ENCODE assay signal across 8 mouse cellular contexts in the genomic region with DNA sequence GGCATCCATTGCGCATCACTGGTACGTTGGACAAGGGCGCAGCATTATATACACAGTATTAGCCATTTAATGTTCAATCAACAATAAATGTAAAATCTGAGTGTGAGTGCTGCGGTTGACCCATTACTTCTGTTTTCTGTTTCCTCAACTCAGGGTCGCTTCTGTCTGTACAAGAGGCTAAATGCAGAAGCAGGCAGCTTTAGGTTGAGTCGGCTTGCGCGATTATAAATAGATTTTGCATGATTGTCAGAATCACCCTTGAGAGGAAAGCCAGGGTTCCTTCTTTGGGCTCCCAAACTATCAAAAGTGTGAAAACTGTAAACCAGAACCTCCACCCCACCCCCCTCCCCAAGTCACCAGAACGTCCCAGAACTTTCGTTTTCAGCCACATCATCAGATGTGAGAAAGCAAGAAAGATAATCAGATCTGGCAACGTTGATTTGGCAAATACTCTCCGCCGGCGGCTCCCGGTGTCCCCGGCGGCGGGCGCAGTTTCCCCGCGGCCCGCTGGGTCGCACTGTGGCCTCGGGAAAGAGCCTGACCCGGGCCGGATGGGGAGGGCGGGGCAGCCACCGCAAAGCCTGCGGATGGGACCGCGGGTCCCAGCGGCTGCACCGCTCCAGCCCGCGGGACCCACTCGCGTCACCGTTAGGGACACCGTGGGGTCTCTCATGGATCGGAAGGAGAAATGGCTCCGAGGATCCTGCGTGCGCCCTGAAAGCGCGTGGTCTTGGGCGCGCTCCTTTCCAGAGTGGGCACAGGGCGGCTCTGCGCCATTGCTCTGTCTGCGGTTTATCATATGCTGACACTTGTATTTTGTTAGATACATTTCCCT. TPM values are rescaled to one million over a fixed set of nuclear protein-coding genes. Genes with fewer than 3 reads are reported as not detected.
DNase-seq lines count a peak whose midpoint lies in the region; ATAC-seq and TF ChIP-seq lines count a peak whose summit lies in the region.

No protein-coding gene starts in this region.

- TF ChIP-seq POLR2A in embryonic fibroblast, embryonic 13.5 days (IDR thresholded peaks at IDR 0.05; ENCODE audit: low read depth, low read length) = no peak
- TF ChIP-seq POLR2A in thymus, adult 2 months (IDR thresholded peaks at IDR 0.05; ENCODE audit: control insufficient read depth, extremely low read depth, insufficient read depth, low read length, poor library complexity) = no peak

- 8% methylated on average over 50 of the region's 50 CpGs for WGBS in heart, embryonic 14.5 days
- WGBS in kidney, postnatal 0 days = 10% methylated on average over 50 of the region's 50 CpGs
- WGBS in liver, embryonic 15.5 days (ENCODE audit: insufficient replicate concordance) = 6% methylated on average over 50 of the region's 50 CpGs
- 4% methylated on average over 50 of the region's 50 CpGs for WGBS in thymus, adult 2 months

- H3K4me3 ChIP-seq in embryonic fibroblast, embryonic 13.5 days (ENCODE audit: insufficient read depth, low read length) = peak overlapping the region; percentile 59
- peak overlapping the region; percentile 55 to 69 for H3K4me3 ChIP-seq in heart, embryonic 14.5 days (ENCODE audit: control insufficient read depth in 1 of 2, insufficient read depth in 1 of 2, low read depth in 1 of 2, low read length in 2 of 2)
- H3K4me3 ChIP-seq in kidney, postnatal 0 days (replicated peaks; ENCODE audit: low read depth, low read length) = peak overlapping the region; percentile 39
- H3K4me3 ChIP-seq in liver, embryonic 15.5 days (replicated peaks) = peak overlapping the region; percentile 49
- peak overlapping the region; percentile 39 for H3K4me3 ChIP-seq in thymus, adult 2 months (ENCODE audit: control insufficient read depth, insufficient read depth, low read length)

- DNase-seq in A20 (ENCODE audit: low read depth, low spot score) = peak; percentile 71
- DNase-seq in kidney, postnatal 0 days (ENCODE audit: low spot score) = peak; percentile 72
- peak; percentile 81 for DNase-seq in neural tube, embryonic 10.5 days (ENCODE audit: extremely low spot score, low spot score)
- DNase-seq in thymus, adult 2 months = peak; percentile 61

- no peaks in the 10 kb centered on the region for H3K36me3 ChIP-seq in heart, embryonic 14.5 days (ENCODE audit: control insufficient read depth, insufficient read depth, low read length)
- no peaks in the 10 kb centered on the region for H3K36me3 ChIP-seq in kidney, postnatal 0 days (ENCODE audit: insufficient read depth, low read length)
- H3K36me3 ChIP-seq in liver, embryonic 15.5 days (replicated peaks) = no peaks in the 10 kb centered on the region
- H3K36me3 ChIP-seq in thymus, adult 2 months (ENCODE audit: control insufficient read depth, insufficient read depth, low read length) = no peaks in the 10 kb centered on the region

- no peaks in the 10 kb centered on the region; the same call in 1 of the 2 replicates for H3K4me1 ChIP-seq in embryonic fibroblast, embryonic 13.5 days (ENCODE audit: control insufficient read depth, insufficient read depth, low read length)
- H3K4me1 ChIP-seq in heart, embryonic 14.5 days (ENCODE audit: control insufficient read depth in 2 of 2, insufficient read depth in 2 of 2, low read length in 2 of 2) = peaks cover 0 to 8% of the 10 kb centered on the region in 2 experiments; a peak in 2 of 4 replicates
- H3K4me1 ChIP-seq in kidney, postnatal 0 days (replicated peaks; ENCODE audit: insufficient read depth, low read length) = no peaks in the 10 kb centered on the region
- H3K4me1 ChIP-seq in liver, embryonic 15.5 days (replicated peaks) = no peaks in the 10 kb centered on the region
- H3K4me1 ChIP-seq in thymus, adult 2 months (replicated peaks; ENCODE audit: control insufficient read depth, insufficient read depth, low read length) = peaks cover 3% of the 10 kb centered on the region; the same call in 1 of the 2 replicates

- no peaks in the 10 kb centered on the region for H3K9me3 ChIP-seq in heart, embryonic 14.5 days (ENCODE audit: control insufficient read depth, low read length)
- no peaks in the 10 kb centered on the region for H3K9me3 ChIP-seq in kidney, postnatal 0 days (replicated peaks; ENCODE audit: low read length)
- H3K9me3 ChIP-seq in liver, embryonic 15.5 days (replicated peaks) = no peaks in the 10 kb centered on the region

- 0 out of 2 replicates have a peak, but pooled peaks have one; percentile 5 for TF ChIP-seq CTCF in embryonic fibroblast, embryonic 13.5 days (IDR thresholded peaks at IDR 0.05; ENCODE audit: borderline replicate concordance, insufficient read depth, low read length)
- peak; percentile 73 for TF ChIP-seq CTCF in kidney, postnatal 0 days (IDR thresholded peaks at IDR 0.05; ENCODE audit: low read depth)
- TF ChIP-seq CTCF in thymus, adult 2 months (IDR thresholded peaks at IDR 0.05; ENCODE audit: borderline replicate concordance, control insufficient read depth, extremely low read depth, insufficient read depth, low read length, poor library complexity) = peak; percentile 75; the same call in 1 of the 2 replicates

- H3K27ac ChIP-seq in embryonic fibroblast, embryonic 13.5 days (ENCODE audit: insufficient read depth, low read length) = no peak overlapping the region
- H3K27ac ChIP-seq in heart, embryonic 14.5 days (replicated peaks in 1 of 2; ENCODE audit: control insufficient read depth in 1 of 2, insufficient read depth in 1 of 2, low read depth in 2 of 2, low read length in 2 of 2) = no peak overlapping the region
- no peak overlapping the region for H3K27ac ChIP-seq in kidney, postnatal 0 days
- H3K27ac ChIP-seq in liver, embryonic 15.5 days (replicated peaks) = 0 out of 2 replicates have a peak overlapping the region, but pooled peaks have one; percentile 9
- H3K27ac ChIP-seq in thymus, adult 2 months (ENCODE audit: control insufficient read depth, insufficient read depth, low read length) = no peak overlapping the region

- peak overlapping the region; percentile 75 for H3K4me2 ChIP-seq in heart, embryonic 14.5 days (ENCODE audit: low read length)
- H3K4me2 ChIP-seq in kidney, postnatal 0 days (ENCODE audit: low read length) = peak overlapping the region; percentile 75
- H3K4me2 ChIP-seq in liver, embryonic 15.5 days = peak overlapping the region; percentile 67

- no peaks in the 10 kb centered on the region for H3K27me3 ChIP-seq in heart, embryonic 14.5 days (ENCODE audit: control insufficient read depth, insufficient read depth, low read length)
- no peaks in the 10 kb centered on the region for H3K27me3 ChIP-seq in kidney, postnatal 0 days (ENCODE audit: insufficient read depth, low read length)
- H3K27me3 ChIP-seq in liver, embryonic 15.5 days = peaks cover 38% of the 10 kb centered on the region
- H3K27me3 ChIP-seq in thymus, adult 2 months (ENCODE audit: control insufficient read depth, insufficient read depth, low read length) = peaks cover 3% of the 10 kb centered on the region; the same call in 1 of the 2 replicates

- H3K9ac ChIP-seq in heart, embryonic 14.5 days (ENCODE audit: low read length) = peak overlapping the region; percentile 67
- H3K9ac ChIP-seq in kidney, postnatal 0 days (ENCODE audit: low read depth, low read length) = peak overlapping the region; percentile 41; the same call in 1 of the 2 replicates
- H3K9ac ChIP-seq in liver, embryonic 15.5 days = no peak overlapping the region

- ATAC-seq in activated CD4-positive, CD25-positive, alpha-beta regulatory T cell, adult 4 months = peak; percentile 72
- no peak for ATAC-seq in heart, embryonic 14.5 days (ENCODE audit: insufficient number of reproducible peaks, insufficient read depth, low FRiP score, low read depth)
- ATAC-seq in kidney, postnatal 0 days (replicated peaks; ENCODE audit: low FRiP score, low read depth) = 0 out of 2 replicates have a peak, but pooled peaks have one; percentile 69
- ATAC-seq in liver, embryonic 15.5 days (ENCODE audit: insufficient read depth) = no peak

RNA-seq across cellular contexts. Expression of a gene that starts 34.3 kb away (rescaled TPM):
- not detected for polyA plus RNA-seq in activated CD4-positive, CD25-positive, alpha-beta regulatory T cell, adult 4 months (2017; shearing (Covaris generic))
- 2.4 and 3.2 TPM in 2 replicates for polyA plus RNA-seq in embryonic fibroblast, embryonic 13.5 days (2011; ENCODE audit: insufficient read length, low read depth, missing spikeins)
- 0.08 and 0.39 TPM in 2 replicates for polyA plus RNA-seq in heart, embryonic 14.5 days (2014; fragmentation: Nextera tagmentation; extraction: Ambion mirVana)
- not detected in 2 replicates for polyA plus RNA-seq in kidney, postnatal 0 days (2015; fragmentation: Nextera tagmentation; extraction: Ambion mirVana)
- 0.03 TPM in 1 of 2 replicates, not detected in the other for polyA plus RNA-seq in liver, embryonic 15.5 days (2015; fragmentation: Nextera tagmentation; extraction: Ambion mirVana)
- polyA plus RNA-seq in thymus, adult 2 months (2012; rRNA removed) = 0.12 and 0.17 TPM in 2 replicates

RNA-seq across cellular contexts. Expression of a gene that starts 52.9 kb away (rescaled TPM):
- not detected for polyA plus RNA-seq in activated CD4-positive, CD25-positive, alpha-beta regulatory T cell, adult 4 months (2017; shearing (Covaris generic))
- 1.9 and 2.0 TPM in 2 replicates for polyA plus RNA-seq in embryonic fibroblast, embryonic 13.5 days (2011; ENCODE audit: insufficient read length, low read depth, missing spikeins)
- not detected in 2 replicates for polyA plus RNA-seq in heart, embryonic 14.5 days (2014; fragmentation: Nextera tagmentation; extraction: Ambion mirVana)
- polyA plus RNA-seq in kidney, postnatal 0 days (2015; fragmentation: Nextera tagmentation; extraction: Ambion mirVana) = not detected in 2 replicates
- polyA plus RNA-seq in liver, embryonic 15.5 days (2015; fragmentation: Nextera tagmentation; extraction: Ambion mirVana) = 0.05 and 0.17 TPM in 2 replicates
- 0.78 and 0.99 TPM in 2 replicates for polyA plus RNA-seq in thymus, adult 2 months (2012; rRNA removed)

Comparison
In these comparisons a context has a peak if more than half of its experiments do, and no peak if none do; other contexts are left out.
1. ATAC-seq: peak in activated CD4-positive, CD25-positive, alpha-beta regulatory T cell, adult 4 months (single experiment) and kidney, postnatal 0 days (single experiment); none in heart, embryonic 14.5 days (single experiment) and liver, embryonic 15.5 days (single experiment).
2. CTCF ChIP-seq: peak in every context shown above with its lines; median percentile 75 in thymus, adult 2 months; 73 in kidney, postnatal 0 days; 5 in embryonic fibroblast, embryonic 13.5 days.
3. Peak in every context shown above with its lines, with median percentiles within 50 percentile points of each other: DNase-seq, H3K4me3 ChIP-seq and H3K4me2 ChIP-seq.